Mouse (Mus musculus): ENCODE measurements around the gene Sh2d7.

DNA sequence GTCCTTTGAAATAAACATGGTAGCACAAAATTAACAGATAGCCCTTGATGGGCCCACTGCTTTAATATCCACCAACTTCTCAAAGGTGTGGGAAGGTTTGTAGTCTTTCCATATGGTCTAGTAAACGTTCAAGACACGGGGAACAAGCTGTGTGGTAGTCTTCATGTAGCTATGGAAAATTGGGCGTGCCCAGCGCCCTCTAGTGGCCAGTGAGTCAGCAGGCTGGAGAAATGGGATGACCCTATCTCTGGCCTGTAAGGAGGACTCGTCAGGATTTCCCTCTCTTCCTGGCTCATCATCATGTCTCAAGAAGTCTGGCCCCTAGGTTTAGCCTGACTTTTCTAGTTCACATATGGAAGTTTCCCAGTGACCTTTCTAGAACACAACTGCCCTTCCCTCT, 8.8 kb downstream of the Sh2d7 start:
- TF ChIP-seq POLR2A (IDR thresholded peaks at IDR 0.05; ENCODE audit: low read depth, low read length), result no peak
- TF ChIP-seq CTCF (IDR thresholded peaks at IDR 0.05; ENCODE audit: extremely low read depth, insufficient read depth, insufficient read length, insufficient replicate concordance), result peak; percentile 72; the same call in 1 of the 2 replicates
